Mouse (Mus musculus): Measurements from ENCODE around the gene App.
A peak's percentile ranks its signal among the peaks of the same experiment; 100 is the strongest.

App gene

GRCm38 (mm10) chr16:85151681-85152080 is 21.9 kb downstream of the App start:
- DNase-seq (ENCODE audit: low spot score in 2 of 2), result no peak

- DNase-seq (ENCODE audit: low spot score in 2 of 2), result no peak
Observed at GRCm38 (mm10) chr16:85150902-85151301, 22.7 kb downstream of the App start.

DNA sequence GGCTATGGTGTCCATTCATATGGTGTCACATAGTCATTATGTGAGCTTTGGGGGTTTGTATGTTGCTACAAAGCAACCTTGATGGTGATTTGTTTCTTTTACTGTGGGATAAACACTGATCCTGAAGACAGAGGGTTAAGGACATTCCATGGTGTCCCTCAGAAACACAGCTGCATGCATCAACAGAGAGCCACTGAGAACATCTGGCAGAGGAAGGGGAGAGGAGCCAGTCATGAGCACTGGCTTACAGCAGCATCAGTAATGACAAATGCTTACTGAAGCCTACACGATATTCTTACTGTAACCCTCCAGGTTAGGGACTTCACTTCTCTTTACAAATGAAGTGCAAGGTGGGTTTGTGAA is 24.1 kb downstream of the App start:
- no peak for DNase-seq (ENCODE audit: low spot score in 2 of 2)

GRCm38 (mm10) chr16:85148615-85149508 is 24.7 kb downstream of the App start:
- peak in 1 of 2 experiments; percentile 76 for DNase-seq (ENCODE audit: low spot score in 2 of 2)

GRCm38 (mm10) chr16:85147440-85147839 is 26.1 kb downstream of the App start:
- DNase-seq (ENCODE audit: low spot score in 2 of 2), result no peak

DNA sequence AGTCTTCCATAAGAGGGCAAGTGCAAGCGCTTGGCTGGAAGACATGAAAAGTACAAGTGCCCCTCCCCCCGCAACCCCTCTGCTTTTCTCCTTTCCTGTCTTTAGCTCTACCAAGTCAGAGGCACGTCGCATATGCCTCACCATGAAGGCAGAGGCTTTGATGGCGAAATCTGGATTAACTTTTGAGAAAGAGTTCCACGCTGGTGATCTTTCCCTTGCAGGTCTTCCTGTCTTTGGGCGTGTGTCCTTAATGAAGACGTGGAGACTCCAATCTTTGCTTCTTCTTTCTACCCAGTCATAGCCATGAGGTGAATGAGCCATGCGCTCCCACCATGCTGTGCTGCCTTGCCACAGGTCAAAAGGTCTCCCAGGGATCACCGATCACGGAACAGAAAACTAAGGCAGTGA is 27.8 kb downstream of the App start:
- DNase-seq (ENCODE audit: low spot score in 2 of 2), result no peak

DNA sequence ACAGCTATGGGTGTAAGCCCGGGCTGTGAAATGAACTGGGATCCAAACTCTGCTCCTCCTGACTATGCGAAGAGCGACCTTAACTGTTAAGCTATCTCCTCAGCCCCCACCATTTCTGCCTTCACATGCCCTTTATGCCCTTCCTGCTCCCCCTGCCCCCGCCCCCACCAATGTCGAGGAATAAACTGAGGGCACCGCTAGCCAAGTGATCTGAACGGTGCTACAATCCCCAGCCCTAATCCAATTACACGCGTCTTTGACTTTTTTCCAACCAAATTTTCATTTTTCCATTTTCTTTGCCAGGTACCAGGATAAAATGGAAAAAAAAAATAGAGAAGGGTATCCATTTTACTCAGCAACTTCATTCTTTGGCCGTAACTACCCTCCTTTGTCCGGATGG is 28.2 kb downstream of the App start:
- no peak for DNase-seq (ENCODE audit: low spot score in 2 of 2)

- no peak for DNase-seq (ENCODE audit: low spot score in 2 of 2)
Observed at GRCm38 (mm10) chr16:85144401-85144800, 29.2 kb downstream of the App start.

DNA sequence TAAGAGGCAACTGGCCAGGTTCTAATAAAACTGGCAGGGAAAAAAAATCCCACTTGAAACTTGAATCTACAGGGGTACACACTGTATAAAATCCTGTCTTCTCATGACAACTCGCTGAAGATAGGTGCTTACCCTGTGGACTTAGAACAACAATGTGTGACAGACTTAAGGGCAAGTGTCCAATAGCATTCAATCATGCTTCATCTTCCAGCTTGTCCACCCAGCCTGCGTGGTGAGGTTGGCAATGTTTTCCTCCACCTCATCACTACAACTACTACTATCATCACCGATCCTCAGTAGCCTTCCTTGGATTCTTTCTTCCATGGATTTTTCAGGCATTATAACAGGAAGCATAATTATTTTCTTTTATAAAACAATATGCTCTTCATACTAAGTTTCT is 29.7 kb downstream of the App start:
- no peak for DNase-seq (ENCODE audit: low spot score in 2 of 2)

DNA sequence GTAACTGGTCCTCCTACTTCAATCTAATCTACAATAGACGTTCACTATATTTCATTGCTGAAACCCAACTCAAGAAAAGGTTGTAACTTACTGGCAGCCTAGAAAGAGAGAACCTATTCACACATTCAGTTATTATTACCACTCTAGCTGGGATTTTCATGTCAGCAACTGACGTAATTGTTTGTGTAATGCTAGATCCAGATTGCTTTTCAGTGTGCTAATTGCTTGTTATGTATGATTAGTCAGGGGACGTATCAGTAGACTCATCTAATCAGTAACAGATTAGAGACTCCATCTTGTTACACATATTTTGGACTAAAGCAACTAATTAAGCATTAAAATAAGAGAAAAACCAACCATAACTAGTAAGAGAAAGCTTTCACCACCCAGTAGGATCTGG is 30.4 kb downstream of the App start:
- DNase-seq (ENCODE audit: low spot score in 2 of 2), result no peak

DNA sequence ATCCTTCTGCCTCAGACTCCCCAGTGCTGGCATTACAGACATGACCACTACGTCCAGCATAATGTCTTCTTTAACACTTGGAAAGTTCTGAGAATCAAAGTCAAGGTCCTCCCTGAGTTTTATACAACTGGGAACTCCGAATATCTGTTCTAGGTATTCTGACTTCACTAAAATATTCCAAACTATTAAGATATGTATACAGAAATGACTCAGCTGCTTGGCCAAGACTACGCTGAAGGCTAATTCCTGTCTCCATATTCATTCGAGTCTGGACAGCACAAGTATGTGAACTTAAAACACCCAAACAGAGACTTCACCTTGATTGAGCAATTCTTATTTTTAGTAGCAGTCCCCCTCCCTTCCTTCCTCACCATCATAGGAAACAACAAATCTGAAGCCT is 32.2 kb downstream of the App start:
- DNase-seq (ENCODE audit: low spot score in 2 of 2), result no peak

DNA sequence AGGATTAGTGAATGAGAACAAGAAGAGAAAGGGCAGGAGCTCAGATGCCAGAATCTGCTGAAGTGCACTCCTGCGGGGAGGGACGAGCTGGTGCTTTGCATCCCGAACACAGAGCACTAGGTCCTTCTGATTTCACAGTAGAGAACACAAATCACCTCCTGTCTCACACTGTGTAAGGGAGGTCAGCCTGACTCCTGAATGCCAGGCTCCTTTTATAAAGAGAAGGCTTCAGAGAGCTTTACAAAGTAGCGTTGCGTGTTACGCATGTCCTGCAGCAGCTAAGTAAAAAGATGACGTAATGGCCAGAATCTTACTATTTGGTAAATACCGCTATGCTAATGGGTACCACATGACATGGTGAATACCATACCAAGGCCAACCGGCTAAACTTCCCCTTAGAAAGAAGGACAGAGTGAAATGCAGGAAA is 34.4 kb downstream of the App start:
- DNase-seq (ENCODE audit: low spot score in 2 of 2), result no peak

DNA sequence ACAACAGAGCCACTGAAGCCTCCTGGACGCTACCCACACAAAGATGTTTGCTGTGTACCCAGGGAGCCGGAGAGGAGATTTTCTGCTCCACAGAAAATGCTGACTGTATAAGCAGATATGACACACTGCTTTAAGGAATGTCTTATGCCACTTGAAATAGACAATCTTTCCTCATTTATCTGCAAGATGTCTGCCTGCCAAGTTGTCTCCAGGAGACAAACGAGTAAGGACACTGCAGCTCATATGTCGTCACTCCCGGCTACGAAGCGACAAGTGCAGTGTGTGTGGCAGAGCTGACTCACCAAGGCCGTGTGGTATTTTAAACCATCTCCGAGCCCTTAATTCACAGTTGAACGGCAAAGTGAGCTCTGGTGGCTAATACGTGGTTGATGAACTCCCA is 36.2 kb downstream of the App start:
- no peak for DNase-seq (ENCODE audit: low spot score in 2 of 2)

GRCm38 (mm10) chr16:85136046-85136445 is 37.5 kb downstream of the App start:
- no peak for DNase-seq (ENCODE audit: low spot score in 2 of 2)

DNA sequence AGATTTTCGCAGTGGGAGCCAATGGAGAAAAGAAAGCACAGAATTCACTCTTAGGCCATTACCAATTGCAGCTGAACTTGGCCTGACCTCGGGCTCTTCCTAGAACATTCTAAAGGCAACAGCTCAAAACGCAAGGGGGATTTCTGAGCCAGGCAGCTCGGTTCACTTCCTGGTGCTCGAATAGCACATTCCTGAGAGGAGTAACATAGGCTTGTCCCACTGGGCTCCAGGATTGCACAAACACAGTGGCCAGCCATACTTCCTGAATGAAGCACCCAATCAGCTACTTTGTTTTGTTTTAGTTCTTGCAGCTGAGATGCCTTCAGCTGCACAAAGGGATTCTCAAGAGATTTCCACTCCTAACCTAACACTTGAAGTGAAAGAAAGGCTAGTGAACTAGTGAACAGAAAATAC is 40.1 kb downstream of the App start:
- peak in 1 of 2 experiments; percentile 63 for DNase-seq (ENCODE audit: low spot score in 2 of 2)

- DNase-seq (ENCODE audit: low spot score in 2 of 2), result no peak
Observed at GRCm38 (mm10) chr16:85133057-85133456, 40.5 kb downstream of the App start.

DNA sequence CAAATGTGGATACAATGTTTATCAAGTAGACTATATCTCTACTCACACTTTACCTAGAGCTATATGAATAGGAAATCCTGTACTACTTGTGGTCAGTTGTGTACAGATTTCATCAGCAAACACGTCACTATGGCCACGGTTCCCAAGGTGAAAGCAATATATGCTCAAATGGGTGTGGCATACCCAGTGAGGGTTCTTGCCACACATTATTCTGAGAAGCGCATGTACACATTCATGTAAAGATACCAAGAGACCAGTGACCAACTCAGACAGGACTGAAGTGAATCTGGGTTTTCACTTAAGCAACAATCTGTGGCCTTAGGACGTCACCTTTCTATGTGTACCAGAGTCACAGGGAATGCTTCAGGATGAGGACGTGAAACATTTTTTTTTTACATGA is 41.4 kb downstream of the App start:
- DNase-seq (ENCODE audit: low spot score in 2 of 2), result no peak

GRCm38 (mm10) chr16:85130861-85131556 is 42.6 kb downstream of the App start:
- no peak for DNase-seq (ENCODE audit: low spot score in 2 of 2)

DNA sequence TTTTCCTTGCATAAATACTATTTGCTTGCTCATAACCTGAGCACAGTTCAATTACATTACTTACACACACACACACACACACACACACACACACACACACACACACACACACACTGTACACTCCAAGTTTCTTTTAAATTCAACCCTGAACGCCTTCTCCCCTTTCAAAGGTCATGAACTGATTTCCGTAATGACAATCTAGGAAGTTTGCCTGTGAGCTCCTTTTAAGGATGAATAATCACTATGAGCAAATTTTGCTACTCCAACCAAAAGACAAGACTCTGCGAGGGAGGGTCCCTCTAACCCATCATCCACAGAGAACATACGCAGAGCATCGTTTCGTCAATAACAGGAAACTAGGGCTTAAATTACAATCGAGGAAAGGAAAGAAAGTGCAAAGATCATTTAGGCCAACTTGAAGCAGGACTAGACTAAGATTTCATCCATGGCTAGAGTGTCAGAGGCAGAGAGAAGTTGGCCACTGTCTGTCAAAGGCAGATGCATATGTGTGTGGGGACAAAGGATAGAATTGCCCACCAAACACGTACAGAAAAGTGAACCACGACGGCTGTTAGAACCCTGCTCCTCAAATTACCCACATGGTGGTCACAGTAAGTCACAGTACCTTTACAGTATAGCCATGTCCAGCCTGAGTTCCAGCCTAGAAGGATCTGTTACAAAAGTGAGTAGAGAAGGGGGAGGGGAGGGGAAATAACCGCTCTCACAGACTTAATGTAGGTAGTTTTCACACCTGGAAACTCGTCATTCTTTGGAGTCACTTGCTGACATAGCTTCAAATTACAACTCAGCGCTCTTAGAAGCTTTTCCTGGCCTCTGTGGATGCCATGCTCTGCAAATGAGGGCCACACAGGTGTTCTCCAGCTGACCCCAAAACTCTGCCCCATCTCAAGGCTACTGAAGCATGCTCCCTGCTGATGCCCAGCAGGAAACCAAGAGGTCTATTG is 44.6 kb downstream of the App start:
- DNase-seq (ENCODE audit: low spot score in 2 of 2), result no peak

- DNase-seq (ENCODE audit: low spot score in 2 of 2), result no peak
Observed at GRCm38 (mm10) chr16:85128347-85128664, 45.3 kb downstream of the App start.

DNA sequence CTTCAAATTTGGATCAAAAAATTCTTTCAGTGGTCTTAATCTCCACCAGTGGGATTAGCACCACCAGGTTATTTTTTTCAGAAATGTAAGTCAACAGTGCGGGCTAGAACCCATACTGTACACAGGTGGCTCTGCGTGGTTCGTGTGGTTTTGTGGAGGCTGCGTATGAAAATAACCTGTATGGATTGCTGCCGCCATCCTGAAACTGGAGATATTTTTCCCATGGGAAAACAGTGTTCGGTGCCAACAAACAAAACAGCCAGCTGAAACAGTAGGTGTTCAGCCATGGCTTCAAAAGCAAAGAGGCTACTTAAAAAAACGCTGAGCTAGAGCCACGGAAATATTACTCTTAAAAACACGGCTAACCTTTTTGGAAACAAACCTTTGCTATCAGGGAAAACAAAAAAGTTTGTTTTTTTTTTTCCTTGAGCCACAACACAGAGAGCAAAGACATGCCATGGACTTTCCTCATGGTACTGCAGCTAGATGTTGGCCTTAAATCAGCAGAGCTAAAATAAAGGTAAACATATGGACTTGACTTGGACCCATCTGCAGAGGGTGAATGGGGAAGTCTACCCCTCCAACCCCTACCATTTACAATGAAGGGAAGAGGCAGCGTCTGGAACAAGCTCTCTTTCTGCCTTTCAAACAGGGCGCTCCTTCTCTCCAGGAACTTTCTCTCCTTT is 45.8 kb downstream of the App start:
- no peak for DNase-seq (ENCODE audit: low spot score in 2 of 2)

GRCm38 (mm10) chr16:85124649-85125048 is 48.9 kb downstream of the App start:
- DNase-seq (ENCODE audit: low spot score in 2 of 2), result no peak
